Mouse (Mus musculus): ENCODE results near the gene Lamc1. TPM values are rescaled to one million over a fixed set of nuclear protein-coding genes. Genes with fewer than 3 reads are reported as not detected.

Lamc1 gene
- polyA plus RNA-seq, 1 experiment from 2014 or later, result 126 TPM

DNA sequence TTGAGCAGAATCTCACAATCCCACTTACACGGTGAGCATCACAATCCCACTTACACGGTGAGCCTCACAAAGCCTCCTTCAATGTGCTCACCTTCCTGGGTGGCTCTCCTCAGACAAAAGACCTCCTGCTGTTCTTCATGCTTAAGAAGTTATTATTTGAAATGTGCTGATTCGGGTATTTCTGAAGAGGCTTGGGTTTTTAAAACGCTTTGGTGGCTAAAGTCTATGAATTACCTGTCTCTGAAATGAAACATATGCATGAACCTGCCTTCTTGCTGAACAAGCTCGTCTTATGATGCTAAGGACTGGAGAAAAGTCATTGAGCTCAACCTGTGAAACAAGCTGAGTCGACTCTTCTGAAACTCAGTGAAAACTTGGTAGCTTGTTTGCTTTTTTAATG is 36.6 kb downstream of the Lamc1 start:
- H3K9ac ChIP-seq (ENCODE audit: low read length), result no peak overlapping the region
- H3K4me1 ChIP-seq (replicated peaks; ENCODE audit: control insufficient read depth, insufficient read depth, low read length), result peaks cover 20% of the 10 kb centered on the region
- no peak overlapping the region for H3K4me2 ChIP-seq (ENCODE audit: low read depth, low read length)
- H3K4me3 ChIP-seq (ENCODE audit: low read length), result no peak overlapping the region
- ATAC-seq (ENCODE audit: low read depth), result no peak
- 0 out of 2 replicates have a peak overlapping the region, but pooled peaks have one; percentile 20 for H3K27ac ChIP-seq (ENCODE audit: low read length)
- H3K9me3 ChIP-seq (ENCODE audit: control insufficient read depth, low read length), result no peaks in the 10 kb centered on the region
- no peaks in the 10 kb centered on the region for H3K36me3 ChIP-seq (ENCODE audit: control insufficient read depth, insufficient read depth, low read length)
- H3K27me3 ChIP-seq (ENCODE audit: control insufficient read depth, insufficient read depth, low read depth, low read length), result no peaks in the 10 kb centered on the region
- WGBS, result 46% methylated on average over 6 of the region's 6 CpGs

DNA sequence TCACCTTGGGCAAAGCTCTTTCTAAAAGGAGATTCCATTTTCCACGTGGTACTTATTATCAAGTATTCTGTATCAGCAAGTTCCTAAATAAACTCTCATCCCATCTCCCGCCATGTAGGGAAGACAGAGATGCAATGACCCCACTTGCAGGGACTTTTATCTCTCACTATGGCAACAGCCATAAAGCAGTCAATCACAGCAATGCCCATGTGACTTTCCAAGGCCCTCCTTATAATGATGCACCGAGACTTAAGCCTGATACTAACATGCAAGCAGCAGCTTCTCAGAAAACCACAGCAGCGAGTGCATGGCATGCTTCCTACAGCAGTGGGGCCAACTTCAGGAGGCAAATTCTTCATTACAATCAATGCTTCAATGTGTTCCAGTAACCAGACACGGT is 39.7 kb downstream of the Lamc1 start:
- Histone ChIP-seq H3K9me3 (ENCODE audit: control insufficient read depth, low read length) (no peaks in the 10 kb centered on the region), H3K4me3 (ENCODE audit: low read length) (no peak overlapping the region), H3K27ac (ENCODE audit: low read length) (no peak overlapping the region), H3K27me3 (ENCODE audit: control insufficient read depth, insufficient read depth, low read depth, low read length) (no peaks in the 10 kb centered on the region), H3K4me1 (replicated peaks; ENCODE audit: control insufficient read depth, insufficient read depth, low read length) (peaks cover 23% of the 10 kb centered on the region), H3K9ac (ENCODE audit: low read length) (no peak overlapping the region), H3K36me3 (ENCODE audit: control insufficient read depth, insufficient read depth, low read length) (no peaks in the 10 kb centered on the region), H3K4me2 (ENCODE audit: low read depth, low read length) (no peak overlapping the region)
- 39% methylated on average over 5 of the region's 5 CpGs for WGBS
- no peak for ATAC-seq (ENCODE audit: low read depth)

DNA sequence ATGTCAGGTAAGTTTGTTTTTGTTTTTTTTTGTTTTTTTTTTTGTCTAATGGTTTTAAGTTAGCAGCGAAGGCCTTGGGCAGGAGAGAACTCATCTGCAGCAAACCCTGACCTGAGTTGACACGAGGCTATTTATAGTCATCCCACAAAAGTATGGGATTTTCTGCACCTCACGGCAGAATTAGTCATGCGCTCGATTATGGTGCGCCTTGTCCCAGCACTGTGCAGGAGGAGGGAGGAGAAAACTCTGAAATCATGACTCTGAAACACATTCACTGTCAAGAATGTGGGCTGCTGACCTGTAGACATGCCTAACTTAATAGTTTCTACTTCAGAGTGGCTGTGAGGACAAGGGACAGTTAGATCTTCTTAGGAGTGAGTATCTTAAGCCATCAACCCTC is 40.4 kb downstream of the Lamc1 start:
- Histone ChIP-seq H3K4me2 (ENCODE audit: low read depth, low read length) (no peak overlapping the region), H3K4me3 (ENCODE audit: low read length) (no peak overlapping the region), H3K4me1 (replicated peaks; ENCODE audit: control insufficient read depth, insufficient read depth, low read length) (peaks cover 28% of the 10 kb centered on the region), H3K36me3 (ENCODE audit: control insufficient read depth, insufficient read depth, low read length) (no peaks in the 10 kb centered on the region), H3K9ac (ENCODE audit: low read length) (no peak overlapping the region), H3K27ac (ENCODE audit: low read length) (no peak overlapping the region), H3K27me3 (ENCODE audit: control insufficient read depth, insufficient read depth, low read depth, low read length) (no peaks in the 10 kb centered on the region), H3K9me3 (ENCODE audit: control insufficient read depth, low read length) (no peaks in the 10 kb centered on the region)
- no peak for ATAC-seq (ENCODE audit: low read depth)
- WGBS, result 55% methylated on average over 6 of the region's 6 CpGs

DNA sequence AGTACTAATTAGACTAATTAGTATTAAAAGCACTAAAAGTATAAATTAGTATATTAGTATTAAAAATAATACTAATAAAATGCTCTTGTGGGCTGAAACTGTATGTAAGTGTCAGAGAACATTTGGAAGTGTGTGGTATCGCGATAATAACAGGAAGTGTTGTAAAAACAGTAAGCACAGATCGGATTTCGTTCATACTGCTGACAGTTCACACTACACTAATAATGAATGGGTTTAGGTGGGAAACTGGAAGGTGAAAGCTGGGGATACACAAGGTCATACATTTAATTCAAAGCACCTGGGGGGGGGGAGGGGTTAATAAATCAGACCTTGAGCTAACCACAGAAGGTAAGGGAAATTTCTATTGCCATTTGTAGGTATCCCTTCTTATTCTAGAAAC is 41.2 kb downstream of the Lamc1 start:
- H3K27me3 ChIP-seq (ENCODE audit: control insufficient read depth, insufficient read depth, low read depth, low read length), result no peaks in the 10 kb centered on the region
- no peaks in the 10 kb centered on the region for H3K9me3 ChIP-seq (ENCODE audit: control insufficient read depth, low read length)
- H3K27ac ChIP-seq (ENCODE audit: low read length), result no peak overlapping the region
- H3K9ac ChIP-seq (ENCODE audit: low read length), result no peak overlapping the region
- ATAC-seq (ENCODE audit: low read depth), result no peak
- H3K4me3 ChIP-seq (ENCODE audit: low read length), result no peak overlapping the region
- 58% methylated on average over 4 of the region's 4 CpGs for WGBS
- no peaks in the 10 kb centered on the region for H3K36me3 ChIP-seq (ENCODE audit: control insufficient read depth, insufficient read depth, low read length)
- H3K4me1 ChIP-seq (replicated peaks; ENCODE audit: control insufficient read depth, insufficient read depth, low read length), result peaks cover 31% of the 10 kb centered on the region
- H3K4me2 ChIP-seq (ENCODE audit: low read depth, low read length), result no peak overlapping the region

DNA sequence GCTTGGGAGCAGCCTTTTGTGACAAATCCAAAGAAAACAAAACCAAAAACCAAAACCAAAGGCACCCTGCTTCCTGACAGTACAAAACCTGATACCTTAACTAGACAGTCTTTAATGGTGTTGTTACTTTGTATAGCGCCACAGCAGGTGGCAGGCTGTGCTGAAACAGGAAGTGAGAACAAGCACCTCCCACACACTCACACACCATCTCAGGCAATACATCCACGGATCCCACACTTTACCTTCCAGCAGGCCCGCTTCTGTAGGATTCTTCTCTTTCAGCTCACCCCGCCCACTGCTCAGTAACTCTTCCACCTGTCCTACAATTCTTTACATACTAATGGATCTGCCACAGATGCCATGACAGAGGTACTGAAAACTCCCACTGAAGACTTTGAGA is 44.6 kb downstream of the Lamc1 start:
- WGBS, result 68% methylated on average over 4 of the region's 4 CpGs
- ATAC-seq (ENCODE audit: low read depth), result no peak
- Histone ChIP-seq H3K9ac (ENCODE audit: low read length) (no peak overlapping the region), H3K9me3 (ENCODE audit: control insufficient read depth, low read length) (no peaks in the 10 kb centered on the region), H3K36me3 (ENCODE audit: control insufficient read depth, insufficient read depth, low read length) (no peaks in the 10 kb centered on the region), H3K27ac (ENCODE audit: low read length) (peak overlapping the region; percentile 20; the same call in 1 of the 2 replicates), H3K4me2 (ENCODE audit: low read depth, low read length) (no peak overlapping the region), H3K4me1 (replicated peaks; ENCODE audit: control insufficient read depth, insufficient read depth, low read length) (peaks cover 22% of the 10 kb centered on the region), H3K4me3 (ENCODE audit: low read length) (no peak overlapping the region), H3K27me3 (ENCODE audit: control insufficient read depth, insufficient read depth, low read depth, low read length) (no peaks in the 10 kb centered on the region)

DNA sequence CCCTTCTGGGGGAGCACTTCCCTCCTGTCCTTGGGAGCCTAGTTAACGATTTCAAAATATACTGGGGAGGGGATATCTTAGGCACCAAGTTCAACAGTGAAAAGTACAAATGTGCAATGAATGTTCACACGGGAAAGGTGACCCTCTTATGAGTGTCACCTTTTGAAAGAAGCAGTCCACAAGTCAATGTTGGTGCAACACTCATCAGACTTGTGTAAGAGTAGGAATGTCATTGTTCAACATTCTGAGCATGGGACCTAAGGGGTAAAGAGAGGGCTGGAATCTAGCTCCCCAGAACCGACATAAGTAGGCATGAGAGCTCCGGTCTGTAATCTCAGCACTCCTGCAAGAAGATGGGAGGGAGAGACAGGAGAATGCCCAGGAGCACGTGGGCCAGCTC is 45.1 kb downstream of the Lamc1 start:
- H3K27ac ChIP-seq (ENCODE audit: low read length), result 0 out of 2 replicates have a peak overlapping the region, but pooled peaks have one; percentile 20
- ATAC-seq (ENCODE audit: low read depth), result peak; percentile 39
- WGBS, result 51% methylated on average over 5 of the region's 5 CpGs

DNA sequence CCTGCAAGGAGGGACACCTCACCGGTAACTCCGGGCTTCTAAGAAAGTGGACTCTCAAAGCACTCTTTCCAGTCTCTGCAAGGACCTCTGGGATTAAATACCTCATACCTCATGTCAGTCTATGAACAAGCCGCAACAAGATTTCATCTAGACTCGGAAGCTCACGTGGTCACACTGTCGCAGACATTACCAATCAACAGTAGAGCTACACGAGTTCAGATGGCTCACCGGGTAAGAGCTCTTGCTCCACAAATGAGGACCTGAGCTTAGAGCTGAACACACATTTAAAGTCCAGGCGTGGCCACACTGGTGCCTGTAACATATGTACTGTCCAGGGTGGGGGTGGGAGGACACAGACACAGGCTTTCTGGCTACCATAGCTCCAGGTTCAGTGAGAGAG is 46.4 kb downstream of the Lamc1 start:
- Histone ChIP-seq H3K4me1 (replicated peaks; ENCODE audit: control insufficient read depth, insufficient read depth, low read length) (peaks cover 15% of the 10 kb centered on the region; the same call in 1 of the 2 replicates), H3K36me3 (ENCODE audit: control insufficient read depth, insufficient read depth, low read length) (no peaks in the 10 kb centered on the region), H3K9ac (ENCODE audit: low read length) (no peak overlapping the region), H3K4me2 (ENCODE audit: low read depth, low read length) (no peak overlapping the region), H3K4me3 (ENCODE audit: low read length) (no peak overlapping the region), H3K27me3 (ENCODE audit: control insufficient read depth, insufficient read depth, low read depth, low read length) (no peaks in the 10 kb centered on the region), H3K9me3 (ENCODE audit: control insufficient read depth, low read length) (no peaks in the 10 kb centered on the region), H3K27ac (ENCODE audit: low read length) (no peak overlapping the region)
- ATAC-seq (ENCODE audit: low read depth), result no peak
- WGBS, result 63% methylated on average over 9 of the region's 9 CpGs

More for the DNA sequence above, 45.1 kb downstream of the Lamc1 start:
- H3K4me3 ChIP-seq (ENCODE audit: low read length), result no peak overlapping the region
- H3K36me3 ChIP-seq (ENCODE audit: control insufficient read depth, insufficient read depth, low read length), result no peaks in the 10 kb centered on the region
- peaks cover 22% of the 10 kb centered on the region for H3K4me1 ChIP-seq (replicated peaks; ENCODE audit: control insufficient read depth, insufficient read depth, low read length)
- H3K9ac ChIP-seq (ENCODE audit: low read length), result no peak overlapping the region
- H3K9me3 ChIP-seq (ENCODE audit: control insufficient read depth, low read length), result no peaks in the 10 kb centered on the region
- no peak overlapping the region for H3K4me2 ChIP-seq (ENCODE audit: low read depth, low read length)
- no peaks in the 10 kb centered on the region for H3K27me3 ChIP-seq (ENCODE audit: control insufficient read depth, insufficient read depth, low read depth, low read length)

DNA sequence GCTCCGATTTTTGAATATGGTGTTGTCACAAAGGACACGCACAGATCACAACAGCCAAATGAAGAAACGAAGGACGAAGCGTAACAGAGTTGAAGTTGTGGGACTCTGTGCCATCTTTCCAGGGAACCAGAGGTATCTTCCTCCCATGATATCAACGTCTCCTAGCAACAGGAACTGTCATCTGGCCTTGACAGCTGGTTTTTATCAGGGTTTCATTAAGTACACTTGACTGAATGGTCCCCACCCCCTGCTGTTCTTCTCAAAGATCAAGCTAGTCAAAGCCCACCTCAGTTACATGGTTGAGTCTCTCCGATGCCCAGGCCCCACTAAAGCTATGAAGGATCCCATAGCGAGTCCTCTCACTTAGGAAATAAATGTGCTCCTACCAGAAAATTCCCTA is 47.4 kb downstream of the Lamc1 start:
- Histone ChIP-seq H3K27me3 (ENCODE audit: control insufficient read depth, insufficient read depth, low read depth, low read length) (no peaks in the 10 kb centered on the region), H3K4me2 (ENCODE audit: low read depth, low read length) (no peak overlapping the region), H3K4me3 (ENCODE audit: low read length) (no peak overlapping the region), H3K9ac (ENCODE audit: low read length) (no peak overlapping the region), H3K27ac (ENCODE audit: low read length) (no peak overlapping the region), H3K36me3 (ENCODE audit: control insufficient read depth, insufficient read depth, low read length) (no peaks in the 10 kb centered on the region), H3K4me1 (replicated peaks; ENCODE audit: control insufficient read depth, insufficient read depth, low read length) (peaks cover 22% of the 10 kb centered on the region), H3K9me3 (ENCODE audit: control insufficient read depth, low read length) (no peaks in the 10 kb centered on the region)
- WGBS, result 83% methylated on average over 8 of the region's 8 CpGs
- no peak for ATAC-seq (ENCODE audit: low read depth)

DNA sequence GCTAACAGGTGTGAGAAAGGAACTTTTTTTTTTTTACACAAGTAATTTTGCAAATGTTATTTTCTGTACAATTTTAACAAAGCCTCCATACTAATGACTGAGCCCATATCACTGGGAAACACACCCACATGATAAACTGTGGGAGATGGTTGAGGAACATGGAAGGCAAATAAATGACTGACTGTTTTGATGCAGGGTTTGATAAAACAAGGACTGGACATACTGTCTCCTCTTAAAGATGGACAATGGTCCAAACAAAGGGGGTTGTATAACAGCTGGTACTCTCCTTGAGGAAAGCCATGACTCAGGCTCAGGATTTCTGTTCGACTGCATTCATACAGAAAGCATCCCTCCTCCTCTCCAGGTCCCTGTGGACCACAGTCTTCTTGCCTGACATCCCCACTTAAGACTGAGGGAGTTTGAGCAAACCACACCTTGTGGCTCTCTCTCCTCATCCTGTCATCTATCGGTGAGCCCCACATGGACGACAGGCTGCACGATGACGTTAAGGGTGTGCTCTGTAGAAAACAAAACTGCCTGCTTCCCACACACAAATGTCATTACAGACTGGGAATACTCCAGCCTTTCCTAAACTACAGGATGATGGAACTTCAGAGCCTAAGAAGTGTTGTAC is 50.1 kb downstream of the Lamc1 start:
- Histone ChIP-seq H3K4me3 (ENCODE audit: low read length) (no peak overlapping the region), H3K4me2 (ENCODE audit: low read depth, low read length) (no peak overlapping the region), H3K4me1 (replicated peaks; ENCODE audit: control insufficient read depth, insufficient read depth, low read length) (peaks cover 19% of the 10 kb centered on the region), H3K9me3 (ENCODE audit: control insufficient read depth, low read length) (no peaks in the 10 kb centered on the region), H3K27me3 (ENCODE audit: control insufficient read depth, insufficient read depth, low read depth, low read length) (no peaks in the 10 kb centered on the region), H3K36me3 (ENCODE audit: control insufficient read depth, insufficient read depth, low read length) (no peaks in the 10 kb centered on the region), H3K27ac (ENCODE audit: low read length) (no peak overlapping the region), H3K9ac (ENCODE audit: low read length) (no peak overlapping the region)
- 71% methylated on average over 5 of the region's 5 CpGs for WGBS
- no peak for ATAC-seq (ENCODE audit: low read depth)

DNA sequence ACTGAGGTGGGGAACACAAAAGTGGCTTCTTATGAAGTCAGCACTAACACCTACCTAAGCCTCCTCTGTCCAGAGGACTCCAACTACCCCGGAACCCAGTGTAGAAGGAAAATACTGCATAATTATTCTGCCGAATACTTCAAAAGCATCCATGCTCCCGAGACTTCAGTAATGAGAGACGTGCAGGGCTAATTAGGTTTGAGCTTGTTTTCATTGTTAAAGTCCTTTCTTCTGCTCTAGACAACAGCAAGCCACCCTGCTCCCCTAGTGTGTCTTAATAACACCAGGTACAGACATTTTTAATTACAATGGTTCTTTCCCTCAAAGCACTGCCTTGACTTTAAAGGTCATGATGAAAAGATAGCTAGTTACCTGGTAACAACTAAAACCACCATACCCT is 51.1 kb downstream of the Lamc1 start:
- Histone ChIP-seq H3K4me1 (replicated peaks; ENCODE audit: control insufficient read depth, insufficient read depth, low read length) (peaks cover 18% of the 10 kb centered on the region), H3K27ac (ENCODE audit: low read length) (no peak overlapping the region), H3K4me3 (ENCODE audit: low read length) (no peak overlapping the region), H3K27me3 (ENCODE audit: control insufficient read depth, insufficient read depth, low read depth, low read length) (no peaks in the 10 kb centered on the region), H3K4me2 (ENCODE audit: low read depth, low read length) (no peak overlapping the region), H3K9me3 (ENCODE audit: control insufficient read depth, low read length) (no peaks in the 10 kb centered on the region), H3K9ac (ENCODE audit: low read length) (no peak overlapping the region), H3K36me3 (ENCODE audit: control insufficient read depth, insufficient read depth, low read length) (no peaks in the 10 kb centered on the region)
- WGBS, result 78% methylated on average over 4 of the region's 4 CpGs
- no peak for ATAC-seq (ENCODE audit: low read depth)

All from lung, embryonic 16.5 days (tissue).